Mouse (Mus musculus) megakaryocyte, adult 5-6 weeks (primary cell): ENCODE data around the gene Trmt44. TPM values are rescaled to one million over a fixed set of nuclear protein-coding genes. Genes with fewer than 3 reads are reported as not detected.

Source experiments
- ATAC-seq: 2 replicates; pipeline ENCODE4 v1.8.0; 2016; ENCODE audit warnings: mild to moderate bottlenecking, inconsistent platforms; ENCODE audit not compliant: poor library complexity, severe bottlenecking
- total RNA-seq, 2 experiments: library from RNA; stranded (forward) in 1 of 2; stranded (reverse) in 1 of 2; fragments of 153-499, 151-499 nt in 1 of 2; fragments of 221-1000, 200-1000 nt in 1 of 2; gene quantifications; 2 replicates each; pipeline versions ENCODE4 v1.2.3 to v1.2.4; 2015 to 2017

The Trmt44 gene
- total RNA-seq, 2 experiments from 2014 or later = 4.4 to 7.7 TPM

DNA sequence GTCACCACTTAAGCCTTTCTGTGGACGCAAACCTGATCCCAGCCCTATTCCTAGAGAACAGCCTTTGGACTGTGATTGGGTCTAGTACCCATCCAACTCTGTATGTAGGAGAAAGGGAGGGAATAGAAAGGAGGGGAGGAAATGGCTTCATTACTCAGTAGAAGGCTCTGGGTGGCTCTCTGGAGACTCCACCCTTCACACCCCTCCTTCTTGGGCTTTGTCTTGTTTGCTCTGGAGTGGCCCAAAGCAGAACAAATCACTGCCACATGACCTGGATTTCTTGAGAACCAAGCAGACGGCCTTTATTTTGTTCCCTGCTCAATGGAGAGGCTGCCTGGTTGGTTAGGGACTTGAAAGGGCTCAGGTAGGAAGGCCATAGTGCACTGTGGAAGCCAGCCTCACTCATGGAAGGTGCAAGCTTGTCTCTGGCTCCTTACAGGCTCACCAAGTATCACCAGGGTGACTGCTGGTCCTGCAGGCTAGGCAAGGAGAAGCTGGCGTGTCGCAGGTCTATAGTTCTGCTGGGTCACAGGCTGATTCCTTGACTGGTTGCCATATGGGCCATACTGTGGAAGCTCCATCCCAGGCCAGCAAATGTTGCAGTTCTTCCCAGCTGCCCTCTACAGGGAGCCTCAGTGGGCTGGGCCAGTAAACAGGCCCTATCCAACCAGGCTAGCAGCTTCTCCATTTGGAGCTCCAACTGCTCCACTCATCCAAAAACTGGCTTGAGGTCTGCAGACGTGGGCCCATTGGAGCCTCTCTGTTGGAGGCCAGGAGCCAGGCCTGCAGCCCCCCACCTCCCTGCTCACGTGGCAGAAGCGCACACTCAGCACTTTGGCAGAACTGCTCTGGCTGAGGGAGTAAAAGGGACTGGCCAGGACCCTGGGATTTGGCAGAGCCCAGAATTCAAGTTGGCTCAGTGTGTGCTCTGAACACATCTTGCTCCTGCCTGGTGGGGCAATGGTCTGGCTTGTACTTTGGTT lies 22.7 kb downstream of the Trmt44 start:
- no peak for ATAC-seq

DNA sequence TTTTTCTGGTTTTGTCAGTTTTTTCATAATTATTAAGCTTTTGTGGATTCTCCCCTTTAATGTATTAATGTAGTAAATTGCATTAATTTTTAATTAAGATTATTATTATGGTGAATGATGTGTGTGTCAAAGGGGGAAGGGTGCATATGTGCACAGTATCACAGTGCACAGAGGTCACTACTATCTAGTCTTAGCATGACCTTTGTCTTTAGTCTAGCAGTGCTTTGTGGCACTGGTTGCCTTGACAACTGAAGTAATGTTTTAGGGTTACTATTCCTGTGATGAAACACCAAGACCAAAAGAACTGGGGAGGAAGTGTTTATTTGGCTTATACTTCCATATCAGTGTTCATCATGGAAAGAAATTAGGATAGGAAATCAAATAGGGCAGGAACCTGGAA lies 28.7 kb downstream of the Trmt44 start:
- no peak for ATAC-seq

DNA sequence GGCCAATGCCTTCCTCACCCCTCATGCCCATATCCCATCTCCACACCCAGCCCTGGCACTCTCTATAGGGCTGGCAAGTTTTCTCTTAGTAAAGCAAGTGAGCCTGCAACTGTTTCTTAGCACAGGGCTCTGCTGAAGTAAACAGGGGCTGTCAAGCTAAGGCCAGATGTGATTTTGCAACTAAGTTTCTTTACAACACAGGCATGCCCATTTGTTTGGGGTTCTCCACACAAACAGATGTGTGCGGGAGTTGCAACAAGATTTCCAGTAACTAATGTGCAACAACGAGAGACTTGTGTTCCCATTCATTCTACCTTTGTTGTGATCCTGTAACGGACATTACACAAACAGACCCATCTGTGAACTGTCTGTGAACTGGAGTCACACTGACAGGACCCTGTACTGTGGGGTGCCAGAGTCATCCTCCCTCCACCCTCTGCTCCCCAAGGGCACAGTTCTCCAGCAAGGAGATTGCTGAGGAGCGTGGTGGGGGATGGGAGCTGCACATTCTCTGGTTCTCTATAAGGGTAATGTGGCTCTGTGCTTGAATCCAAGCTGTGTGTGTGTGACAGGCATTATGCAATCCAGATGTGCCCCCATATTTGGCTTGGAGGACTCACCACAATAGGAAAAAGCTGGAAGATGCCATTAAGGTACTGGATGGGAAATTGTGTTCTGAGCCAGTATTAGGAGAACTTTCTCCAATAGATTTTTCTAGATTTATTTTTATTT lies 33.6 kb downstream of the Trmt44 start:
- ATAC-seq = no peak

DNA sequence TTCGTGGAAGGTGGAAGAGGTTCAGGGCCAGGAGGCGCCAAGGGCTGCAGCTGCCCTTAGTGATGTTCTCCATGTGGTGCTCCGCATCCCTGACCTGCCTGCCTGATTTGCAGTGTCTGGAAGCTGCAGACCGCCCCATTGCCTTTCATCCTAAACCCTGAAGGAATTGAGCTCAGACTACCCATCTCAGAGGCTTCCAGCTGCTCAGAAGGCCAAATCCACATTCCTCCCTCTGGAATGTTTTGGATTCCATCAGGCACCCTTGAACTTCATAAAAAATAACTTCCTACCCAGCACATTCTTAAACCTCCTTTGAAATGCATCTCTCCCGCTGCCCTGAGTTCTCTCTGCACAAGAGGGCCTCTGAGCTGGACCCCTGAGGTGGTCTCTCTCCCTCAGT lies 34.3 kb downstream of the Trmt44 start:
- no peak for ATAC-seq

DNA sequence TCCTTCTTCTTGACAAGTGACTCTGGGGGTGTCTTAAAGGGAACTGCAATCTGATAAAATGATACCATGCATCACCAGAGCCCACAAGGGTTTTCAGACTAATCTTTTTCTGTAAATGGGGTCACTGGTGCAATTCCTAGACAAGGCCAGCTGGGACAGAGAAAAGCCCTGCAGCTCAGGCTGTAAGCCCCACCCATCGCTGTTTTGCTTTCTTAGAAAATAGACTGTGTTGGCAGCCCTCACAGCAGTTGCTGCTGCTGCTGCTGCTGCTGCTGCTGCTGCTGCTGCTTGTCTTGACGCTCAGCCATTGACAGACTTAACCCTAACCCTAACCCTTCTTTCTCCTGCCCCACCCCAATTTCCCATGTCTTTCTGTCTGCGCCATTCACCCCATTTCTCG lies 35.3 kb downstream of the Trmt44 start:
- no peak for ATAC-seq

DNA sequence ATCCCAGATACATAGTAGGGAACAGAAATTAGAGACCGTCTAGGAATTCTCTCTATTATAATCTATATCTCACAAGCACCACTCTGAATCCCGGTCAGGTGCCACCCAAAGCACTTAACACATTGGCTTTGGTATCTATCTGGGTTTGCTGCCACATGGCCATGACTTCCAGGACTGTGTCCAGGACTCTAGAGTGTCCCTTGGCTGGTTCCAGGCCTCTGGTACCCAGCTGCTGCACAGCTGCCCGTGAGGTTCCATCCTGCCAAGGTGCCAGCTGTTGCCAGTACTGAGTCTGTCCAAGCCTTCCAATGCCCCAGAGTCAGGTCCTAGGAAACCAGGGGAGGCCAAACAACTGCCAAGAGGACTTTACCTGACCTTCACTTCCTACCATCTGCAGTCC lies 36.8 kb downstream of the Trmt44 start:
- ATAC-seq = no peak

DNA sequence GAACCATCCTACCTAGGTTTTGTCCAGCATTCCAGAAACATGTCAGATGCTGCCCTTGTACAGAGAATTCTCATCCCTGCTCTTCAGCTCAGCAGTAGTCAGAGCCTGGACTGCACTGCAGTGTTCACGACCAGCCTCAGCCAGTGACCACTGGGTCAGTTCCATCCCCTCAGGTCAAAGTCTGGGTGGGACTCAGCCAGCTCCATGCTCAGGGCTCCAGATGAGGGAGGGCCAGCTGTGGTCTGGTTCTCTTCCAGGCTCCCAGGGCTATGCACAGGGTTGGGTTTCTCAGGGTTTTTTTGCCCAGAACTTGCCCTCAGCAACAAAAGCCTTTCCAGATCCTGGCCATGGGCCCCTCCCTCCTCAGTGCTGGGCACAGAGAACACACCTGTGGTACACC lies 37.4 kb downstream of the Trmt44 start:
- no peak for ATAC-seq

DNA sequence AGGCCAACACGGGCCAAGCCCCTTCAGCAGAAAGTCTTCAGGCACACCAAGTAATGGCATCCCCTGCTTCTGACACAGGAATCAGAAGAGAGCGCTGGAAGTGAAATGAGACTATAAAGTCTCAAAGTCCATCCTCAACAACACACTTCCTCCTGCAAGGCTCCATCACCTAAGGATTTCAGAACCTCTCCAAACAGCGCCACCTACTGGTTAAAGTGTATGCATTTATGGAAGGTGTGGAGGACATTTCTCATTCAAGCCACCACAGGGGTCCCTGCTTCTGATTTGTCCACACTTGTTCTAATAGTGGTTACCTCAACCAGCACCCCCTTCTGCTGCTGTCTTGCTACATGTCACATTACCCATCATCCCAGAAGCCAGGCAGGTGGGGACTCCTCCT lies 38.6 kb downstream of the Trmt44 start:
- no peak for ATAC-seq

DNA sequence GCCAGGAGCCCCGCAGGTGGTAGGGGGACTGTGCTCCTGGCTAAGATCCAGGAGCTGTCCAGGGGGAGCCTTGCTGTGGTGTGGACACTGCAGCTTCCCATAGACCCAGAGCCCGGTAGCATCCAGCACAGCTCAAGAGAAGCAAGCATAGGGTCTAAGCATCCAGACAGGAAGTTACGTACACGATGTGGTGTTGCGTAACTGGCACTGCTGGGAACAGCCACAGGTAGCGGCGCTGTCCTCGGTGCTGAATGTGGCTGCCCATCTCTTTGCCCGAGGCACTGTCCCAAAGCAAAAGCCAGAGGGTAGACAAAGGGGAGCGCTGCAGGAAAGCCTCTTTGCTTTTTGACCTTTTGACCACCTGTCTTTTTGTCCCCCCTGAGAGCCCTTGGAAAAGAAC lies 43.3 kb downstream of the Trmt44 start:
- no peak for ATAC-seq

DNA sequence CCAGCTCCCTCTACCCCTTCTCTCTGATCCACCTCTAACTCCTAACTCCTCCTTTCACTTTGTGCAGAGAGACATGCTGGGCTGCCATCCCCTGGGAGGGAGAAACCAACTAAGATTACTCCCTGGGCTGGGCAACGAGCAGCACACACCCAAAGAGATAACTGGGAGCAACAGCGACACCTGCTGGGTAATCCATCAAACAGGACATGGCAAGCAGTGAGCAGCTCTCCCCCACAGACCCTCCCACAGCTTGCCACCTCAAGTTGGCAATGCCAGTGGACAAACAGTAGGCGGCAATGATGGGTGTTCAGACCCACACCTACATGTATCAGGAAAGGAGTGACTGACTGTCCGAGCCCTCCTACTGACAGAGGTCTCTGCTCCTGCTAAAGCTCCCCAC lies 44.4 kb downstream of the Trmt44 start:
- no peak for ATAC-seq

DNA sequence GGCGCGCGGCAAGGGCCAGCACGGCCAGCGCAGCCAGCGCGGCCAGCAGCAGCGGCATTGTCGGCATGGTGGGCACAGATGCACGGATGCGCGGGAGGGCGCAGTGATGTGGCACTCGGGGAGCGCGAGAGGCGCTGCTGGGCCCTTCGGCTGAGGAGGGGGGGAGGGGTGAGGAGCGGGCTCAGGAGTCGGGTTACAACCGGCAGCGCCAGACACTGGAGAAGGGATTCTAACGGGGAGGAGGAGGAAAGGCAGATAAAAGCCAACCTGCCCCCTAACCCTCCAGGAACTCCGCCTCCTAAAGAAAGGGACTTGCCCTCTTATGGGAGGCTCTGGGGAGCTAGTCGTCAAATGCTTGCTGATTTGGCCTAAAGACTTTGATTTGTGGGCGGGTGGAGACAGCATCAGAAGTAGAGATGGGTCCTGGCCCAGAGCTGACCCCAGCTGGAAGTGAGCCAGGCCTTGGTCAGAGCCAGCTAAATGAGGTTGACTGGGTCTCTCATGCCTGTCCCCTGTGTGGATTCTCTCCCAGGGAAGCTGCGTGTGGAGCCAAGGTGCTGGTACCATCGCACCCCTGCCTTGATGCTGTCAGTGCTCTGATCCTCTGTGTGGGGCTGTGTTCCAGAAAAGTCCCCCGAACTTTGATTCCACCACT lies 49.3 kb downstream of the Trmt44 start, which contains the start of gene Cpz:
Gene Cpz (minus strand): TSS at position 230 of the 655 bp plus-strand sequence.
- no peak for ATAC-seq

DNA sequence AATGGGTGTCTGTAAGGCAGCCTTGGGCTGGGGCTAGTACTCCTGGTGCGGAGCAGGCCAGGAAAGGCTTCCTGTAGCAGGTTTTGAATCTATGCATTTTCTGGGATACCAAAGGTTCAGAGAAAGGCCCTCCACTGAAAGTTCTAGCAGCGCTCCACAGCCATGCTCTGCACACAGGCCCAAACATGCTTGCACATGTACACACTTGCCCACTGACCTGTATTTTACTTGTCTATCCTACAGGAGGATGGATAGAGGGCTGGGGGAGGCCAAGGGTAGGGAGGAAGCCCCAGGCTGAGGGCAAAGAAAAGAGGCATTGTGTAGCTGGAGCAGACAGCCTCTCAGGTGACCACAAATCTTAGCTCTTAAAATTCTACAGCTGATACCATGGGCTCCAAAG lies 50.5 kb downstream of the Trmt44 start:
- no peak for ATAC-seq

DNA sequence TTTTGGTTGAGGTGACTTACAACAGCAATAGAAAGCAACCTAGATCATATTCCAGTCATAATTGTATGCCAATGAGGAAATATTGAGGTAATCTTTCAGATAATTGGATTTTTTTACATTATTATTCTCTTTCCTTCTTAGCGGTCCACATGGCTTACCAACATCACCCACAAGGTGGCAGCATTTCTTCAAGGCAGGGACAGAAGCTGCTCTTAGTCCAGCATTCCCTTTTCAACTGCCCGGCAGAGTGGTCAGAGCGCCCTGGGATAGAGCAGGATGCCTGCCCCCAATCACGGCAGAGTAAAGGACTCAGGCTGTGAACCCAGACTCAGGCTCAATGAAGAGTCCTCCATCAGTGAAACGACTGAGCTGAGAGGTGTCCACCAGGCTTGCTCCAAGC lies 51.1 kb downstream of the Trmt44 start:
- ATAC-seq = no peak

DNA sequence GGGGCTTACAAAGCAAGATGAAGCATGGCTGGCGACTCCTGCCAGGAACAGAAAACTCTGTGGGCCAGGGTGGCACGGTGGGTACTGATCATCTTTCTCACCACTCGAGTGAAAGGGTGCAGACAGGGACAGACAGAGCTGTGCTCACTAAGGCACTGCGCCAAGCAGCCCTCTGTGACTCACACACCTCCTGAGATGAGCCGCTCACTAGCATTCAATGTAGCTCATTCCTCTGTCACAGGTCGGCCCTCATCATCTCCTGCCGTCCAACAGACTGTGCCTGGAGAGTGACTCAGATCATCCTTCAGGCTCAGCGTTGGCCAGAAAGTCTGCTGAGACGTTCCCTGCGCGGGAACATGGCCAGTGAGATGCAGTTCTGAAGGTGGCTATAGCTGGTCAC lies 58.1 kb downstream of the Trmt44 start:
- ATAC-seq = no peak

DNA sequence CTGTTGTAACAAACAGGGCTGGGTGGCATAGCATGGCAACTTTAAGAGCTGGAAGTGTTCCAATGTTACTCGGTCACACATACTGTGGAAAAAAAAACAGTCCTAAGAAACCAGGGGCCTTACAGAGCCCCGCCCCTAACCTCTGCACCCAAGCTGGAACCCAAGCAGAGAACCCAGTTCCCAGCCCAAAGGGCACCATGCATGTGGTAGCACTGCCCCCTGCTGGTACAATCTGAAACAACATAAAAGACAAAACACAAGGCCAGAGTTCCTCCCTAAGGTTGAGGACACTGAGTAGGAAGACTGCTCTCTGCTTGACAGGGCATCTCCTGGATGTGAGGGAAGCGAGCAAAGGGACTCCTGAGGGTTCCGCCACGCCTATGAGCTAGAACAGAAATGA lies 64.3 kb downstream of the Trmt44 start:
- ATAC-seq = no peak

Other genes with a start within 250 kb of the Trmt44 start
- gene Hmx1, start 186.0 kb downstream of the Trmt44 start, total RNA-seq (2015) = not detected in 2 replicates
- gene Hmx1, start 186.0 kb downstream of the Trmt44 start, total RNA-seq (2017) = not detected in 2 replicates
- not detected in 2 replicates for gene Cpz, start 49.4 kb downstream of the Trmt44 start, total RNA-seq (2015)
- gene Cpz, start 49.4 kb downstream of the Trmt44 start, total RNA-seq (2017) = not detected in 2 replicates
- gene Acox3, start 8.0 kb upstream of the Trmt44 start, total RNA-seq (2015) = 54.4 and 64.0 TPM in 2 replicates
- 64.0 and 74.3 TPM in 2 replicates for gene Acox3, start 8.0 kb upstream of the Trmt44 start, total RNA-seq (2017)
- 0.04 TPM in 1 of 2 replicates, not detected in the other for gene Htra3, start 104.7 kb upstream of the Trmt44 start, total RNA-seq (2015)
- gene Htra3, start 104.7 kb upstream of the Trmt44 start, total RNA-seq (2017) = not detected in 2 replicates
- gene Sh3tc1, start 164.9 kb upstream of the Trmt44 start, total RNA-seq (2015) = 6.6 and 6.8 TPM in 2 replicates
- gene Sh3tc1, start 164.9 kb upstream of the Trmt44 start, total RNA-seq (2017) = 13.1 and 14.4 TPM in 2 replicates
- gene Ablim2, start 182.8 kb upstream of the Trmt44 start, total RNA-seq (2015) = 0.04 TPM in 1 of 2 replicates, not detected in the other
- gene Ablim2, start 182.8 kb upstream of the Trmt44 start, total RNA-seq (2017) = not detected in 2 replicates